8 mouse cellular contexts compared by ENCODE assay signal in the genomic region with DNA sequence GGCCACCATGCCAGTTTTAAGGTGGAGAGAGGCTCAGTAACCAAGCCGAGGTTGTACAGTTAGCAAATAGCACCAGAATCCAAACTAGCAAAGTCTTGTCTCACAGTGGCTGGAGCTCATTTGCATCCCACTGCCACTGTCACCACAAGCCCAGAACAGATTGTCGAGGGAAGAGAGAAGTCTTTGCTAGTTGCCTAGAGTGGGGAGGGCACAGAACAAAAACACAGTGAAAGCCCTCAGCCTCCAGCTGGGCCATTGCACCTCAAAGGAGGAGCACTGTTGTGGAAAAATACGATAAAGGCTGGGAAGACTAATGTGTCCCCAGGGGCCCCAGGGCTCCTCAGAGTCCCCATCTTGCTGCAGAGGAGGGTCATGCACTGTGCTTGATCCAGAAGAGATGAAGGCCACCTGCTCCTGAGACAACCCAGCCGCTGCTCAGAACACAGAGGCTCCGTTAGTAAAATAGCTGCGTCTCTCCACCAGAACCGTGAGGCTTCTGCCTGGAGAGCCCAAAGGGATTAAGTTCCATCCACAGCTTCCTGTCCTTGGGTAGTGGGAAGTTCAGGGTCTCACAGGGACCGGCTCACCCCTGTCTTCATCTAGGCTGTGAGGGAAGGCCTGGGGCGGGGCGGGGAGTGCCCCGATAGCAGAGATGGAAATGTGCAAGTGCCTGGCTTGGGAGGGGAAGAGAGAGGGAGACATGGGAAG. TPM values are rescaled to one million over a fixed set of nuclear protein-coding genes. Genes with fewer than 3 reads are reported as not detected.
DNase-seq lines count a peak whose midpoint lies in the region; ATAC-seq lines count a peak whose summit lies in the region.
"Had no signal": no experiment of that assay in that cellular context is flagged by ENCODE, and none has a peak within 500 bp of the region (broad histone marks: within the 10 kb centered on the region; RNA-seq: fewer than 3 reads in every experiment).

No protein-coding gene starts in this region.

- H3K4me2 ChIP-seq in heart, embryonic 11.5 days: 0 out of 2 replicates have a peak overlapping the region, but pooled peaks have one; percentile 14
- H3K4me2 ChIP-seq: hindbrain, embryonic 15.5 days had no signal

- no peak overlapping the region for H3K9ac ChIP-seq in heart, embryonic 11.5 days (ENCODE audit: low read depth, low read length)
- H3K9ac ChIP-seq: hindbrain, embryonic 15.5 days had no signal

- peak; percentile 60 for DNase-seq in ovary, postnatal 36 days (ENCODE audit: low spot score)
- no peak for DNase-seq in ovary, postnatal 14 days (ENCODE audit: low spot score)
- DNase-seq in kidney, postnatal 10 days: peak; percentile 86
- DNase-seq in testis, postnatal 14 days (ENCODE audit: low spot score): peak; percentile 73
- DNase-seq in layer of hippocampus, adult 18-20 months (ENCODE audit: low spot score in 2 of 2): no peak
- DNase-seq in adrenal gland, adult 2 months: no peak

- H3K4me3 ChIP-seq in heart, embryonic 11.5 days (ENCODE audit: low read depth, low read length): no peak overlapping the region
- H3K4me3 ChIP-seq: hindbrain, embryonic 15.5 days had no signal

- H3K4me1 ChIP-seq in heart, embryonic 11.5 days (ENCODE audit: control insufficient read depth, insufficient read depth, low read length): peaks cover 15% of the 10 kb centered on the region

- no peaks in the 10 kb centered on the region for H3K9me3 ChIP-seq in heart, embryonic 11.5 days (replicated peaks; ENCODE audit: control insufficient read depth, low read length)
- H3K9me3 ChIP-seq: hindbrain, embryonic 15.5 days had no signal

- 22% methylated on average over 11 of the region's 11 CpGs for WGBS in heart, embryonic 11.5 days (ENCODE audit: insufficient replicate concordance)

- 0 out of 2 replicates have a peak, but pooled peaks have one; percentile 37 for ATAC-seq in heart, embryonic 11.5 days (replicated peaks; ENCODE audit: insufficient number of reproducible peaks, low FRiP score, low TSS enrichment)

- H3K36me3 ChIP-seq in heart, embryonic 11.5 days (ENCODE audit: control insufficient read depth, insufficient read depth, low read length): no peaks in the 10 kb centered on the region
- H3K36me3 ChIP-seq: hindbrain, embryonic 15.5 days had no signal

- peak overlapping the region; percentile 57 for H3K27ac ChIP-seq in heart, embryonic 11.5 days (ENCODE audit: low read depth, low read length)
- H3K27ac ChIP-seq: hindbrain, embryonic 15.5 days had no signal

- no peaks in the 10 kb centered on the region for H3K27me3 ChIP-seq in heart, embryonic 11.5 days (ENCODE audit: control insufficient read depth, insufficient read depth, low read length)
- H3K27me3 ChIP-seq: hindbrain, embryonic 15.5 days had no signal

RNA-seq across cellular contexts. Expression of gene Rem1, which starts 12.8 kb away (rescaled TPM):
- 5.8 and 6.1 TPM in 2 replicates for polyA plus RNA-seq in heart, embryonic 11.5 days (2014; fragmentation: Nextera tagmentation; extraction: Ambion mirVana)
- total RNA-seq in layer of hippocampus, adult 18-20 months (2021): under 1 TPM; 0.74 to 0.79 TPM
- 10 to 100 TPM; 11.3 to 18.1 TPM for total RNA-seq in adrenal gland, adult 2 months (2021)
- polyA plus RNA-seq in adrenal gland, adult 2 months (2012; rRNA removed): 11.9 and 21.0 TPM in 2 replicates

RNA-seq across cellular contexts. Expression of gene Defb25, which starts 16.7 kb away (rescaled TPM):
- 1.2 and 1.4 TPM in 2 replicates for polyA plus RNA-seq in heart, embryonic 11.5 days (2014; fragmentation: Nextera tagmentation; extraction: Ambion mirVana)
- not detected for total RNA-seq in layer of hippocampus, adult 18-20 months (2021)
- total RNA-seq in adrenal gland, adult 2 months (2021): not detected
- 1.0 TPM in 1 of 2 replicates, not detected in the other for polyA plus RNA-seq in adrenal gland, adult 2 months (2012; rRNA removed)
- polyA plus RNA-seq: hindbrain, embryonic 15.5 days had no signal

RNA-seq across cellular contexts. Expression of gene H13, which starts 29.7 kb away (rescaled TPM):
- 92.3 and 92.8 TPM in 2 replicates for polyA plus RNA-seq in heart, embryonic 11.5 days (2014; fragmentation: Nextera tagmentation; extraction: Ambion mirVana)
- total RNA-seq in layer of hippocampus, adult 18-20 months (2021): 10 to 100 TPM; 75.0 to 76.0 TPM
- total RNA-seq in adrenal gland, adult 2 months (2021): 100 to 1,000 TPM; 164 to 202 TPM
- 358 and 395 TPM in 2 replicates for polyA plus RNA-seq in adrenal gland, adult 2 months (2012; rRNA removed)

RNA-seq across cellular contexts. Expression of gene Defb36, which starts 35.4 kb away (rescaled TPM):
- polyA plus RNA-seq in heart, embryonic 11.5 days (2014; fragmentation: Nextera tagmentation; extraction: Ambion mirVana): not detected in 2 replicates
- total RNA-seq in layer of hippocampus, adult 18-20 months (2021): not detected
- total RNA-seq in adrenal gland, adult 2 months (2021): under 1 TPM in 1 of 2 experiments, not detected in 1; 0.73 TPM
- polyA plus RNA-seq in adrenal gland, adult 2 months (2012; rRNA removed): 0.86 and 0.95 TPM in 2 replicates
- polyA plus RNA-seq: hindbrain, embryonic 15.5 days had no signal

RNA-seq across cellular contexts. Expression of gene Defb45, which starts 40.4 kb away (rescaled TPM):
- polyA plus RNA-seq in heart, embryonic 11.5 days (2014; fragmentation: Nextera tagmentation; extraction: Ambion mirVana): not detected in 2 replicates
- not detected for total RNA-seq in layer of hippocampus, adult 18-20 months (2021)
- total RNA-seq in adrenal gland, adult 2 months (2021): not detected
- polyA plus RNA-seq in adrenal gland, adult 2 months (2012; rRNA removed): not detected in 2 replicates
- polyA plus RNA-seq: hindbrain, embryonic 15.5 days had no signal

Comparison
In these comparisons a context has a peak if more than half of its experiments do, and no peak if none do; other contexts are left out.
1. DNase-seq: peak in ovary, postnatal 36 days (single experiment), kidney, postnatal 10 days (single experiment) and testis, postnatal 14 days (single experiment); none in ovary, postnatal 14 days (single experiment), layer of hippocampus, adult 18-20 months (0 of 2) and adrenal gland, adult 2 months (single experiment).
2. RNA of gene Rem1, which starts 12.8 kb away (total RNA-seq): 11.3 to 18.1 TPM in adrenal gland, adult 2 months; 0.74 to 0.79 TPM in layer of hippocampus, adult 18-20 months; every median in the first group is over 4 times any median in the second.